ENCODE assay signal across 8 mouse cellular contexts in genomic region chrX:21061866-21062543, GRCm38 (mm10). TPM values are rescaled to one million over a fixed set of nuclear protein-coding genes. Genes with fewer than 3 reads are reported as not detected.
DNase-seq lines count a peak whose midpoint lies in the region; ATAC-seq and TF ChIP-seq lines count a peak whose summit lies in the region.

TSS of gene Zfp182 (minus strand) at chrX:21062316.

- H3ac ChIP-seq in myocyte (ENCODE audit: control insufficient read depth, insufficient read length), result no peak within 1 kb of the TSS

- peak within 1 kb of the TSS; percentile 62 for H3K4me2 ChIP-seq in heart, embryonic 11.5 days
- H3K4me2 ChIP-seq in kidney, embryonic 16.5 days (replicated peaks; ENCODE audit: low read depth, low read length), result peak within 1 kb of the TSS; percentile 53
- peak within 1 kb of the TSS; percentile 78 for H3K4me2 ChIP-seq in myocyte (ENCODE audit: low read depth)

- H3K9ac ChIP-seq in heart, embryonic 11.5 days (ENCODE audit: low read depth, low read length), result peak within 1 kb of the TSS; percentile 53; the same call in 1 of the 2 replicates
- H3K9ac ChIP-seq in kidney, embryonic 16.5 days (replicated peaks; ENCODE audit: low read length), result peak within 1 kb of the TSS; percentile 67
- peak within 1 kb of the TSS; percentile 60 for H3K9ac ChIP-seq in liver, adult 2 months (ENCODE audit: low read depth, low read length)

- TF ChIP-seq POLR2A in liver, adult 2 months (IDR thresholded peaks at IDR 0.05; ENCODE audit: extremely low read depth, insufficient read depth, low read length), result no peak
- TF ChIP-seq POLR2A in myocyte (IDR thresholded peaks at IDR 0.05; ENCODE audit: insufficient read length, low read depth), result peak; percentile 58

- no peaks in the 10 kb centered on the region for H3K9me3 ChIP-seq in heart, embryonic 11.5 days (replicated peaks; ENCODE audit: control insufficient read depth, low read length)
- no peaks in the 10 kb centered on the region for H3K9me3 ChIP-seq in kidney, embryonic 16.5 days (ENCODE audit: low read length)

- DNase-seq in A20 (ENCODE audit: low read depth, low spot score), result peak; percentile 85
- DNase-seq in brain, adult 2 months (ENCODE audit: low read depth, low spot score), result peak; percentile 94
- DNase-seq in liver, adult 2 months (ENCODE audit: extremely low read depth, low read depth, low spot score), result peak; percentile 78
- DNase-seq in splenic B cell, adult 2 months (ENCODE audit: low read depth, low spot score), result peak; percentile 87

- TF ChIP-seq CTCF in liver, adult 2 months (IDR thresholded peaks at IDR 0.05; ENCODE audit: low read depth, low read length), result no peak

- no peaks in the 10 kb centered on the region for H3K27me3 ChIP-seq in heart, embryonic 11.5 days (ENCODE audit: control insufficient read depth, insufficient read depth, low read length)
- H3K27me3 ChIP-seq in kidney, embryonic 16.5 days (ENCODE audit: insufficient read depth, low read length), result no peaks in the 10 kb centered on the region
- no peaks in the 10 kb centered on the region for H3K27me3 ChIP-seq in liver, adult 2 months (ENCODE audit: control insufficient read depth, insufficient read depth, low read length)
- no peaks in the 10 kb centered on the region for H3K27me3 ChIP-seq in myocyte (ENCODE audit: control insufficient read depth, insufficient read depth, insufficient read length)
- H3K27me3 ChIP-seq in splenic B cell, adult 2 months (ENCODE audit: control insufficient read depth, insufficient read depth, low read length, poor library complexity, severe bottlenecking), result no peaks in the 10 kb centered on the region

- no peaks in the 10 kb centered on the region for H3K36me3 ChIP-seq in heart, embryonic 11.5 days (ENCODE audit: control insufficient read depth, insufficient read depth, low read length)
- no peaks in the 10 kb centered on the region for H3K36me3 ChIP-seq in kidney, embryonic 16.5 days (ENCODE audit: insufficient read depth, low read length)
- H3K36me3 ChIP-seq in liver, adult 2 months (ENCODE audit: control insufficient read depth, insufficient read depth, low read length), result no peaks in the 10 kb centered on the region
- no peaks in the 10 kb centered on the region for H3K36me3 ChIP-seq in myocyte (ENCODE audit: control insufficient read depth, insufficient read depth)
- no peaks in the 10 kb centered on the region for H3K36me3 ChIP-seq in splenic B cell, adult 2 months (ENCODE audit: control insufficient read depth, insufficient read depth, low read length, poor library complexity, severe bottlenecking)

- no peaks in the 10 kb centered on the region for H3K4me1 ChIP-seq in heart, embryonic 11.5 days (ENCODE audit: control insufficient read depth, insufficient read depth, low read length)
- H3K4me1 ChIP-seq in kidney, embryonic 16.5 days (ENCODE audit: insufficient read depth, low read length), result no peaks in the 10 kb centered on the region
- H3K4me1 ChIP-seq in liver, adult 2 months (ENCODE audit: control insufficient read depth, insufficient read depth, low read length), result no peaks in the 10 kb centered on the region

- no peak within 1 kb of the TSS for H3K27ac ChIP-seq in heart, embryonic 11.5 days (ENCODE audit: low read depth, low read length)
- 0 out of 2 replicates have a peak within 1 kb of the TSS, but pooled peaks have one; percentile 1 for H3K27ac ChIP-seq in kidney, embryonic 16.5 days (ENCODE audit: low read length)
- H3K27ac ChIP-seq in liver, adult 2 months (replicated peaks; ENCODE audit: insufficient read depth, low read depth, low read length), result no peak within 1 kb of the TSS

- peak; percentile 99 for ATAC-seq in erythroblast, adult 5-6 weeks (replicated peaks; ENCODE audit: low FRiP score, poor library complexity, severe bottlenecking)
- ATAC-seq in heart, embryonic 11.5 days (replicated peaks; ENCODE audit: insufficient number of reproducible peaks, low FRiP score, low TSS enrichment), result peak; percentile 85
- peak; percentile 96 for ATAC-seq in kidney, embryonic 16.5 days (ENCODE audit: low FRiP score, low TSS enrichment)

- H3K79me2 ChIP-seq in liver, adult 2 months (ENCODE audit: control insufficient read depth, insufficient read depth, low read length), result no peaks in the 10 kb centered on the region
- H3K79me2 ChIP-seq in myocyte (ENCODE audit: control insufficient read depth, insufficient read depth), result no peaks in the 10 kb centered on the region

- WGBS in heart, embryonic 11.5 days (ENCODE audit: insufficient replicate concordance), result 20% methylated on average over 25 of the region's 25 CpGs
- 23% methylated on average over 25 of the region's 25 CpGs for WGBS in kidney, embryonic 16.5 days
- WGBS in liver, adult 2 months, result 23% methylated on average over 25 of the region's 25 CpGs

- peak within 1 kb of the TSS; percentile 46 for H3K4me3 ChIP-seq in heart, embryonic 11.5 days (ENCODE audit: low read depth, low read length)
- peak within 1 kb of the TSS; percentile 58 for H3K4me3 ChIP-seq in kidney, embryonic 16.5 days (ENCODE audit: low read length)
- H3K4me3 ChIP-seq in liver, adult 2 months (ENCODE audit: insufficient read depth, low read depth, low read length), result peak within 1 kb of the TSS; percentile 59
- peak within 1 kb of the TSS; percentile 56 for H3K4me3 ChIP-seq in myocyte

TF ChIP-seq in myocyte, 11 proteins besides CTCF, POLR2A, EP300 and RAD21:
- no peak for TF ChIP-seq POLR2AphosphoS2 (IDR thresholded peaks at IDR 0.05; ENCODE audit: insufficient read length, low read depth)
- no peak for TF ChIP-seq MYOD1 (IDR thresholded peaks at IDR 0.05; ENCODE audit: control insufficient read depth in 1 of 3, insufficient read length in 2 of 3, low read depth in 2 of 3)
- TF ChIP-seq CEBPB (IDR thresholded peaks at IDR 0.05; ENCODE audit: insufficient read depth, poor library complexity, severe bottlenecking), result no peak
- TF ChIP-seq MYOG (IDR thresholded peaks at IDR 0.05; ENCODE audit: control insufficient read depth in 1 of 3, insufficient read depth in 1 of 3, insufficient read length in 2 of 3, low read depth in 2 of 3), result no peak
- no peak for TF ChIP-seq SRF (IDR thresholded peaks at IDR 0.05; ENCODE audit: control insufficient read depth, insufficient read length, low read depth)
- TF ChIP-seq E2F4 (IDR thresholded peaks at IDR 0.05; ENCODE audit: insufficient read depth), result no peak
- no peak for TF ChIP-seq USF1 (IDR thresholded peaks at IDR 0.05; ENCODE audit: low read depth)
- no peak for TF ChIP-seq MAX (IDR thresholded peaks at IDR 0.05; ENCODE audit: low read depth)
- TF ChIP-seq REST (IDR thresholded peaks at IDR 0.05; ENCODE audit: insufficient read depth, insufficient read length), result no peak
- no peak for TF ChIP-seq TCF12 (IDR thresholded peaks at IDR 0.05; ENCODE audit: insufficient read depth, poor library complexity, severe bottlenecking)
- no peak for TF ChIP-seq TCF3 (IDR thresholded peaks at IDR 0.05; ENCODE audit: insufficient read length, low read depth)

RNA-seq across cellular contexts. Expression of gene Zfp182, which starts in this region (rescaled TPM):
- 5.4 and 10.9 TPM in 2 replicates for total RNA-seq in erythroblast, adult 5-6 weeks (2015; ENCODE audit: low replicate concordance)
- 5.6 and 8.5 TPM in 2 replicates for total RNA-seq in erythroblast, adult 5-6 weeks (2017; ENCODE audit: low replicate concordance)
- polyA plus RNA-seq in heart, embryonic 11.5 days (2014; fragmentation: Nextera tagmentation; extraction: Ambion mirVana), result 3.9 and 4.8 TPM in 2 replicates
- polyA plus RNA-seq in kidney, embryonic 16.5 days (2015; fragmentation: Nextera tagmentation; extraction: Ambion mirVana), result 4.9 and 5.9 TPM in 2 replicates
- 4.6 and 7.2 TPM in 2 replicates for total RNA-seq in liver, adult 2 months (2014; rRNA removed)
- 0.25 and 0.32 TPM in 2 replicates for polyA plus RNA-seq in liver, adult 2 months (2012; rRNA removed)
- 0.52 TPM for polyA plus RNA-seq in myocyte (2012; fragmentation: generic; extraction: Trizol)
